Mouse (Mus musculus): ENCODE data around the gene Tmem131l.

GRCm38 (mm10) chr3:84015484-84016016, 24.4 kb downstream of the Tmem131l start:
- no peak for TF ChIP-seq CTCF (IDR thresholded peaks at IDR 0.05; ENCODE audit: extremely low read depth, insufficient read length, insufficient replicate concordance, low read depth, low read length)
- TF ChIP-seq POLR2A (IDR thresholded peaks at IDR 0.05; ENCODE audit: low read depth, low read length) = no peak
